Mouse (Mus musculus) left cerebral cortex, postnatal 10 days (tissue): ENCODE measurements around the gene Vipr2. TPM values are rescaled to one million over a fixed set of nuclear protein-coding genes. Genes with fewer than 3 reads are reported as not detected.

Experiments
- microRNA-seq: library from miRNA; unstranded; fragments of <30 nt; microRNA quantifications from one replicate; pipeline ENCODE4 v1.2.0, GENCODE M21; 2022
- total RNA-seq, 2 experiments: library from RNA; stranded (reverse); gene quantifications; 2 replicates each; pipeline ENCODE4 v1.2.3; 2021

Gene Vipr2
- total RNA-seq, 2 experiments from 2014 or later = 2.0 to 2.3 TPM

Small RNA genes lying within 50 kb of the gene (microRNA-seq; reads per million reads assigned to microRNA genes)
- not detected for gene Gm44372

Other genes starting within 250 kb of the Vipr2 start
- 10 to 100 TPM; 40.4 to 40.8 TPM for gene Zfp386, start 30.0 kb upstream of the Vipr2 start, total RNA-seq
- 10 to 100 TPM; 12.9 to 14.3 TPM for gene Wdr60, start 185.3 kb downstream of the Vipr2 start, total RNA-seq
- not detected for gene Gm11027, start 197.7 kb downstream of the Vipr2 start, total RNA-seq
- gene Esyt2, start 203.5 kb downstream of the Vipr2 start, total RNA-seq = 10 to 100 TPM; 56.8 to 62.1 TPM